Mouse (Mus musculus) MN1 (cell line): ENCODE results near the gene Hexdc.

Experiments used
- DNase-seq: peaks from one replicate; pipeline ENCODE4 v3.0.0-alpha.2; 2016; ENCODE audit warnings: low spot score

Gene Hexdc

DNA sequence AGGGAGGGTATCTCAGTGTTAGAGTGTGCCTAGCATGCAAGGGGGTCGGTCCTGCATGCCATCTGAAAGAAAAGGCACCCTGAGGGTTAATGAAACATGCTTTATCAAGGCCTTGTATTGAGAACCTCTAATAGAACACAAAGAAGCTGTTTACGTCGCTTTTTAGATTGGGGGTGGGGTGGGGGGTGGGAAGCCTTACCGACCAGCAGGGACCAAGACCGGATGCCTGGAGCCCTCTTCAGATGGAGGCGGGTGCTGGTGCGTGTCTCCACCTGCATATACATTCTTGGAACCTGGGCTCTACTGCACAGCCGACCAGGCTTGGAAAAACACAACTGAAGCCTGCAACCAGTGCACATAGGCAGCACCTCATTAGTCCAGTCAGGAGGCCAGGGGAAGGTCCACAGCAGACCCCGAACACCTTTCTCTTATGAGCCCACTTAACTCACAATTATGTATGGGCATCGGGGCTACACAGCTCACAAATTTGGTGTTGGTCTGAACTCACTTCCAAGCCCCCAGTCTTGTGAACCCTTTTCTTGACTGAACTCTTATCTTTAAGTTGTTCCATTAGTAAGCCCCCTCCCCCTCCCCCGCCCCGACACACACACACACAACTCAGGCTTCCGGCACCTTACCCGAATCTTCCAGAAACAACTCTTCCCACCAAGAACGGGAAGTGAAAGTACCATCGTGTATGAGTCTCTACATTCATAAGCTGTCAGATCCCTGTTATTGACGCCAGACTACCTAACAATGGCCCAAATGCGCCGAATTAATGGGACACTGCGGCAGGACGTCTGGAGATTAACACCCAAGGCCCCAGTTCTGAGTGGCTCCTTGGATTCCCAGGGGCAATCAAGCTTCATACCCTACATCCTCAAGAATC is 24.1 kb downstream of the Hexdc start:
- DNase-seq = no peak

GRCm38 (mm10) chr11:121229018-121229439 is 24.8 kb downstream of the Hexdc start, which contains the start of gene Cybc1:
Cybc1 (minus strand) TSS chr11:121229322.
- peak; percentile 81 for DNase-seq

DNA sequence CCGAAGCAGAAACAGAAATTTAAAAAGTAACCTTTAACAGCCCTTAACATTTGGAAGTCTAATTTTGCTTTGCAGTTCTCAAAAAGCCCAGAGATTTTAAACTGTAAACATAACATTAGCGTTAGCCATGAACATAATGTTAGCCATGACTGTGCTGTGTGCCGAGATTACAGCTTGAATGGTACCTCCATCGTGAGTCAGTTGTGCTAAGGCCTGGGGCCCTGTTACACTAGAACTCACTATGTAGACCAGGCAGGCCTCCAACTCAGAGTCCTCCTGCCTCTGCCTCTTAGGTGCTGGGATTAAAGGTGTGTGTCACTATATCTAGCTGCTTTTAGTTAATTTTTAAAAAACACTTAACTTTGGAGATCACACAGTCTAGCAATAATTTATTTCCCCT is 27.0 kb downstream of the Hexdc start:
- DNase-seq = no peak

- DNase-seq = peak; percentile 38
Measured at GRCm38 (mm10) chr11:121231628-121232291, 27.5 kb downstream of the Hexdc start.

DNA sequence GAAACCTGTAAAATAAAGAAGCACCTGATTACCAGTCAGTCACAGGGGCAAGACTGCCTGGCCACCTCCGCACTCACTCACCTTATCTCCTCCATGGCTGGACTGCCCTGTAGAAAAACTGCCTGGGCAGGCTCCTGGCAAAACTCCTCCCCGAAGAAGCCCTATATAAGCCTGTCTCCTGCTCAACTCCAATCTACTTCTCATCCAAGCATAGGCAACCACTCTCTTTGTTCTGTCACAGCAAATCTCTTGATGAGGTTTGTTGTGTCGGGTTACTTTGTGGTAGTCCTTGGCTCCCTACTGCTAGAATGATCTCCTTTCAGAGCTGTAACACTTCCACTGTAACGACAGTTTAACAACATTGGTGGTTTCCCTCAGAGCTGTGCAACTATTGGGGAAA is 28.5 kb downstream of the Hexdc start:
- no peak for DNase-seq

DNA sequence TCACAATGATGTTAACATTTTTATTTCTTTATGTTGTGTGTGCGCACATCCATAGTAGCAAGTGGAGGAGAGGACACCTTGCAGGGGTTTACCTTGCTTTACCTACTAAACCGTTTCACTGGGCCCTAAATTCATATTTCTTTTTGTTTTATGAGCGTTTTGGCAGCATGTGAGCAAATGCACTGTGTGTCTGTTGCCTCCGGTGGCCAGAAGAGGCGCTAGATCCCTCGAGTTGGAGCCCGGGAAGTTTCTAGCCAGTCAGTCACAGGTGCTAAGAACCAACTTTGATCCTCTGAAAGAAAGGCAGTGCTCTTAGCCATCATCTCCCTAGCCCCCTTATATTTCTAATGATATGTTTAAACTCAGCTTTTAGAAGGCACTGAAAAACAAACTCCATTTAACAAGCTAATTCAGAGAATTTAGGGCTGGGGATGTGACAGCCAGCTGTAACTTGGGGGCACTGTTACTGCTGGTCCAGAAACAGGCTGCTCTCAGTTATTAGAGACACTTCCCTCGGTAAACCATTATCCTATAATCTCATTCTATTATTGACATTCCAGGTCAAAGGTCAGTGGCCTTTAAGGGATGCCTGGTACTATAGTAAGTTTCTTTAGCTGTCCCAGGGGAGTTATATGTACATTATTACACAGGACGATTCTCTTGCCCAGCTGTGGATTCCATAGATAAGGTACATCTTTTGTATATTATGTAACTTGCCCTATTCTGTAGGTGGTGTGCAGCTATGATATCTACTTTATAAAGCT is 31.4 kb downstream of the Hexdc start:
- peak; percentile 70 for DNase-seq

DNA sequence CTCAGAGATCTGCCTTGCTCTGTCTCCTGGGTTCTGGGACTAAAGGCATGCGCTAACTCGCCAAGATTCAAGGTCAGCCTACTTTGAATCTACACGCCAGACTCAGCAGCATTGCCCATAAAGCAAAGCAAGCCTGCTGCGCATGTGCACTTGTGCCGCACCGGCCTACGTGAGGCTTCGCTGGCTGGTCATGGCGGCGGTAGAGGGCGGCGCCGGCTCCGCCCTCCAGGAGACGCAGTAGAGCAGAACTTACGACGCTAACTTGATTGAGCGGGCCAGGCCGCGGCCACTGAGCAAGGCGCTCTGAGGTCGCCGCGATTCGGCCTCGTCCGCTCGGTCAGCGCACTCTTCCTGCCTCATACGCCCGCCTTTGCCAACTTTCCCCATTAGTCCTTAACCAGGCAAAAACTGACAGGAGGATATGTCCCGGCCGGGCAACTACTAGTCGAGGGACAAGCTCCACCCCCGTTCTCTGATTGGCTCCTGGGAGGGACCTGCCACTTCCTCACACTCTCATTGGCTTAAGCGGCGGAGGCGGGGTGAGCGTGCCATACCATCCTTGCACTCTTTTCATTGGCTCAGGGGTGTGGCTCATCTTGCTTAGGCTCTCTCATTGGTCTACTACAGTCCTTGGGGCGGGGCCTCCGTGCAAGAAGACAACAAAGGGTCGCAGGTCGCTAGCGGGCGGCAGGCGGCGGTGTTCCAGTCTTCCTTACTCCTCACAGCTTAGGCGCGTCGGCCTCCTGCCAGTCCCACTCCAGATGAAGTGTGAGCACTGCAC is 32.5 kb downstream of the Hexdc start, which contains the start of gene Narf:
Narf (plus strand) TSS at position 690 of the 781 bp plus-strand sequence.
- peak; percentile 100 for DNase-seq

DNA sequence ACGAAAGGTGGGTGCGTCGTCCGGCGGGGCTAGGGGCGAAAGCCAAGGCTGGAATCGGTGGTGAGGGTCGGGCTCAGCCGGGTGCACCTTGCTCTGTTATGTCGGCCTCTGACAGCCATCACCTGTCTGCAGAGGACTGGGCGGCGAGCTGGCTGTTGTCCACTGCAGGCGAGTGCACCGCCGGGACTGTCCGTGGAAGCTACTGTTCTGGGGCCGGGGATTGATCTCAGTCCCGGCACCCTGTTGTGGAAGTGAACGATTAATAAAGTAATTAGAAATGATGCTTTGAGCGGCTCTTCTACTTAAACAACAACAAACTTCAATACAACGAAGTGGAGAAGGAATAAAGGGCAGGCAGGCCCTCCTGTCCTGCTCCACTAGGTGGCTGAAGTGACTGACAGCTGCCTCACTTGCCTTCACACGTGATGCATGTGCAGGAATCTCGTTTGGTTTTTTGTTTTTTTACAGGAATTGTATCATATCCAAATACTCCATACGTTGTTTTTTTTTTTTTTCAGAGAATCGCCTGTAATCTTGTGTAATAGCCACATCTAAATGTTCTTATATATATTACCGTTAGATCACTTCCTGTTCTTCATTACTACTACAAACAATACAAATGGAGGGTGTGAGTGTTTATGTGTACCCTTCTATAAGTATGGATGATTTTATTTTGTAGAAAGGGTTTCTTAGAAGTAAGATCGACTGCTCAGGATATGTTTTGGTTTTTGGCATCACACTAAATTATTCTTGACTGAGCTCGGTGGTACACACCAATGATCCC is 33.3 kb downstream of the Hexdc start:
- DNase-seq = peak; percentile 78

- DNase-seq = no peak
Measured at GRCm38 (mm10) chr11:121239669-121240068, 35.4 kb downstream of the Hexdc start.

GRCm38 (mm10) chr11:121250196-121250595 is 46.0 kb downstream of the Hexdc start:
- DNase-seq = no peak

DNA sequence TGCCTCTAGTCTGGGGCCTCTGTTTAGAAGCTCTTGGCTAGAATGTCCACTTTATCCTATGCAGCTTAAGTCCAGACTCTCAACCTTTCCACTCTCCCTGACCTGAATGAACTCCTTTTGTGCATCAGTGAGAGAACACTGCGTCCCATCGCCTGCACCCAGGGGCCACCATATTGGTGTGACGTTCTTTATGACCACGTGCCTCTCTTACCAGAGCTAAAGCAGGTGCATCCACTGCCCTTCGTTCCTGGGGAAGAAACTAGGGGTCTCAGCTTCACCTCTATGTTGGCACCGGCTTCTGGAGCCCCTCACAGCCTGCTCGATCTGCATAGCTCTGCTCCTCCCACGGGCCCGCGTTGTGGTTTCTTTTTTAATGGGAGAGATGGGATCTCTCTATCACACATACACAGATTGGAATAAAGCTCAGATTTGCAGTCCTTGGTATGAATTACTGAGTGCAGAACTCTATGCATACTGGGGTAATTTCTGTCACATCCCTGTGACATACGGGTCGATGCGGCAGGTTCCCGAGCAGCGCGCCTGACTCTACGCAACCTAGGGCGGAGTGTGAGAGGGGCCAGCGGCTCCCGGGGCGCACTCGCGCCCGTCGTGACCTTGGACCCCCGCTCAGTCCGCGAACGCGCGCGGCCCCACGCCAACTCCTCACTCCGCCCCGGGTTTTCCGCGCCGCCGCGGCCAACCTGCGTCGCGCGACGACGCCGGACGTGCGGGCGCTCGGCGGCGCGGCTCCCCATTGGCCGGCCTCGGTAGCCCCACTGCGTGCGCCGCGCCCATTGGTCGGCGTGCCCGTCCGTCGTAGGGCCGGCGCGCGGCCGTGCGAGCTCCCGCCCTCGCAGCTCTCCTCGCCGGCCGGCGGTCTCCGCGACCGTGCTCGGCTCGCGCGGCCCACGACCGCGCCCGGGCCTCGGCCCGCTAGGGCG is 55.2 kb downstream of the Hexdc start, which contains the start of gene Foxk2:
Foxk2 (plus strand) TSS at position 831 of the 941 bp plus-strand sequence.
- DNase-seq = peak; percentile 99

DNA sequence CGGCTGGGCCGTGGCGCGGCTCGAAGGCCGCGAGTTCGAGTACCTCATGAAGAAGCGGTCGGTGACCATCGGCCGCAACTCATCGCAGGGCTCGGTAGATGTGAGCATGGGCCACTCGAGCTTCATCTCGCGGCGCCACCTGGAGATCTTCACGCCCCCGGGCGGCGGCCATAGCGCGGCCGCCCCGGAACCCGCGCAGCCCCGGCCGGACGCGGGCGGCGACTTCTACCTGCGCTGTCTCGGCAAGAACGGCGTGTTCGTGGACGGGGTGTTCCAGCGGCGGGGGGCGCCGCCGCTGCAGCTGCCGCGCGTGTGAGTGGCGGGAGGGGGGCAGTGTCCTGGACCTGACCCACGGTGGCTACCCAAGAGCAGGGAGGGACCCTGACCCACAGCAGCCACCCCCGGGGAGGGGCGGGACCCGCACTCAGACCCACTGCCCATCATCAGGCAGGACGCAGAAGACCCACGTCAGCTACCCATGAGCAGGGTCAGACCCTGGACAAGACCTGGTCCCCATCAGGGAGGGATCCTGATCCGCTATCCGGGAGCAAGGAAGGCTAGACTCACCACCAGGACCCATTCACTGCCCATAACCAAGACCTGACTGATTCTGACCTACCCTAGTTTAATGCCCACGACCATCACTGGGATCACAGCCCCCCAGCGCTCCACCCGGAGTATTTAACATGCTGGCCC is 56.1 kb downstream of the Hexdc start:
- DNase-seq = peak; percentile 64

GRCm38 (mm10) chr11:121261074-121261473 is 56.8 kb downstream of the Hexdc start:
- no peak for DNase-seq
